Mouse (Mus musculus): ENCODE measurements around the gene Cish.

The Cish gene

GRCm38 (mm10) chr9:107315791-107316190, 20.0 kb downstream of the Cish start:
- no peak for DNase-seq (ENCODE audit: low read depth, low spot score)

GRCm38 (mm10) chr9:107322461-107323050, 26.7 kb downstream of the Cish start:
- no peak for DNase-seq (ENCODE audit: low read depth, low spot score)

- DNase-seq (ENCODE audit: low read depth, low spot score) = no peak
Measured at GRCm38 (mm10) chr9:107323558-107323957, 27.7 kb downstream of the Cish start.

GRCm38 (mm10) chr9:107324799-107325561, 29.2 kb downstream of the Cish start:
- DNase-seq (ENCODE audit: low read depth, low spot score) = no peak

- DNase-seq (ENCODE audit: low read depth, low spot score) = no peak
Measured at GRCm38 (mm10) chr9:107325904-107326303, 30.1 kb downstream of the Cish start.

- no peak for DNase-seq (ENCODE audit: low read depth, low spot score)
Measured at GRCm38 (mm10) chr9:107327879-107328620, 32.2 kb downstream of the Cish start.

- no peak for DNase-seq (ENCODE audit: low read depth, low spot score)
Measured at GRCm38 (mm10) chr9:107330791-107331190, 35.0 kb downstream of the Cish start.

- DNase-seq (ENCODE audit: low read depth, low spot score) = no peak
Measured at GRCm38 (mm10) chr9:107333686-107334085, 37.9 kb downstream of the Cish start.

- no peak for DNase-seq (ENCODE audit: low read depth, low spot score)
Measured at GRCm38 (mm10) chr9:107334356-107334755, 38.5 kb downstream of the Cish start.

- no peak for DNase-seq (ENCODE audit: low read depth, low spot score)
Measured at GRCm38 (mm10) chr9:107335046-107335445, 39.2 kb downstream of the Cish start.

GRCm38 (mm10) chr9:107335909-107336308, 40.1 kb downstream of the Cish start:
- DNase-seq (ENCODE audit: low read depth, low spot score) = peak; percentile 63

GRCm38 (mm10) chr9:107336386-107336785, 40.6 kb downstream of the Cish start:
- DNase-seq (ENCODE audit: low read depth, low spot score) = no peak

GRCm38 (mm10) chr9:107338172-107338883, 42.5 kb downstream of the Cish start, which contains the start of gene Hemk1:
Gene Hemk1, minus strand, starts transcription at chr9:107338350.
- peak; percentile 36 for DNase-seq (ENCODE audit: low read depth, low spot score)

GRCm38 (mm10) chr9:107340267-107340859, 44.5 kb downstream of the Cish start, which contains the start of gene 6430571L13Rik:
Gene 6430571L13Rik, plus strand, starts transcription at chr9:107340602.
- DNase-seq (ENCODE audit: low read depth, low spot score) = peak; percentile 36

- DNase-seq (ENCODE audit: low read depth, low spot score) = no peak
Measured at GRCm38 (mm10) chr9:107340911-107341645, 45.3 kb downstream of the Cish start.

GRCm38 (mm10) chr9:107342201-107342709, 46.4 kb downstream of the Cish start:
- DNase-seq (ENCODE audit: low read depth, low spot score) = no peak

- DNase-seq (ENCODE audit: low read depth, low spot score) = no peak
Measured at GRCm38 (mm10) chr9:107343146-107343943, 47.5 kb downstream of the Cish start.

GRCm38 (mm10) chr9:107344027-107344426, 48.2 kb downstream of the Cish start:
- no peak for DNase-seq (ENCODE audit: low read depth, low spot score)

- no peak for DNase-seq (ENCODE audit: low read depth, low spot score)
Measured at GRCm38 (mm10) chr9:107346081-107346480, 50.3 kb downstream of the Cish start.

Measured in c-Kit-negative CD71-positive TER-119-positive erythroid progenitor cells, embryonic 14.5 days (primary cell).